Mouse (Mus musculus) embryonic facial prominence, embryonic 11.5 days (tissue): Measurements from ENCODE around the gene Il6ra. TPM values are rescaled to one million over a fixed set of nuclear protein-coding genes. Genes with fewer than 3 reads are reported as not detected.

ENCODE experiments used
- ATAC-seq: fragments of 200-750 bp; cut with Nextera tagmentation; replicated peaks from 2 replicates; pipeline ENCODE4 v1.8.0; 2017; ENCODE audit warnings: low read depth; ENCODE audit not compliant: insufficient number of reproducible peaks, low FRiP score, low TSS enrichment
- DNase-seq: peaks from one replicate; pipeline ENCODE4 v3.0.0-alpha.2; 2015; ENCODE audit warnings: low spot score
- H3K27ac ChIP-seq: fragments of 300-500 bp; sonication (generic); replicated peaks from 2 replicates; pipeline ENCODE4 v1.5.1; 2014; ENCODE audit warnings: mild to moderate bottlenecking, low read depth, low read length, control low read depth
- H3K27me3 ChIP-seq: fragments of 300-500 bp; sonication (generic); 2 replicates; pipeline ENCODE4 v1.6.1; 2014; ENCODE audit warnings: mild to moderate bottlenecking, low read length, moderate library complexity, mixed read lengths; ENCODE audit not compliant: control insufficient read depth, insufficient read depth
- H3K36me3 ChIP-seq: fragments of 300-500 bp; sonication (generic); replicated peaks from 2 replicates; pipeline ENCODE4 v1.6.1; 2014; ENCODE audit warnings: low read depth, mild to moderate bottlenecking, low read length, moderate library complexity, mixed read lengths; ENCODE audit not compliant: control insufficient read depth, insufficient read depth
- H3K4me1 ChIP-seq: fragments of 300-500 bp; sonication (generic); 2 replicates; pipeline ENCODE4 v1.6.1; 2014; ENCODE audit warnings: low read length, mixed read lengths; ENCODE audit not compliant: control insufficient read depth, insufficient read depth
- H3K4me2 ChIP-seq: fragments of 300-500 bp; sonication (generic); 2 replicates; pipeline ENCODE4 v1.6.1; 2014; ENCODE audit warnings: low read depth, mild to moderate bottlenecking, control low read depth, low read length, moderate library complexity
- H3K4me3 ChIP-seq: fragments of 300-500 bp; sonication (generic); 2 replicates; pipeline ENCODE4 v1.5.1; 2014; ENCODE audit warnings: low read depth, low read length, control low read depth
- H3K9ac ChIP-seq: fragments of 300-500 bp; sonication (generic); replicated peaks from 2 replicates; pipeline ENCODE4 v1.6.1; 2014; ENCODE audit warnings: mild to moderate bottlenecking, control low read depth, low read length
- H3K9me3 ChIP-seq: fragments of 300-500 bp; sonication (generic); replicated peaks from 2 replicates; pipeline ENCODE4 v1.6.1; 2016; ENCODE audit warnings: mild to moderate bottlenecking, low read length, inconsistent platforms, mixed read lengths; ENCODE audit not compliant: control insufficient read depth
- WGBS: fragments of 180-500 bp; shearing (Covaris S2); extraction: QIAGEN DNeasy Blood & Tissue Kit; methylation state at CpG from one replicate; pipeline ENCODE4 v1.1.7; 2014; 5-methylcytosine and 5-hydroxymethylcytosine counted together
- polyA plus RNA-seq: library from polyadenylated mRNA; unstranded; fragments of >200 nt; fragmentation: Nextera tagmentation; extraction: Ambion mirVana; gene quantifications from 2 replicates; pipeline ENCODE4 v1.2.1, GENCODE M21; 2014

The Il6ra gene
- polyA plus RNA-seq, 1 experiment from 2014 or later: 0.21 TPM

DNA sequence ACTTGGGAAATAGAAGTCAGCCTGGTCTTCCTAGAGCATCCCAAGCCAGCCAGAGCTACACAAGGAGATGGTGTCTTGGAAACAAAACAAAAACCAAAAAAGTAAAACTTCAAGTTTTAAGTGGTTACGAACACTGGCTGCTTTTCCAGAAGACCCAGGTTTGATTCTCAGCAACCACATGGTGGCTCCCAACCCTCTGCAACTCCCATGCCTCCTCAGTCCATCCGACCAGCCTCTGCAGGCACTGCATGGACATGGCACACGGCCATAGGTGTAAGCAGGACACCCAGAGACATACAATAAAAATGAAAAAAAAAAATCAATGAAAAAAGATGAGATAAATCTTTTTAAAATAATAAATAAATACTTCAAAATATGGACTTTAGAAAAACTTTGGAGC, 33.7 kb downstream of the Il6ra start:
- Histone ChIP-seq H3K27me3 (no peaks in the 10 kb centered on the region), H3K27ac (no peak overlapping the region), H3K9ac (no peak overlapping the region), H3K36me3 (no peaks in the 10 kb centered on the region), H3K4me2 (no peak overlapping the region), H3K4me1 (no peaks in the 10 kb centered on the region), H3K4me3 (no peak overlapping the region), H3K9me3 (no peaks in the 10 kb centered on the region)
- 75% methylated on average over 3 of the region's 3 CpGs for WGBS
- DNase-seq (no peak), ATAC-seq (no peak)

DNA sequence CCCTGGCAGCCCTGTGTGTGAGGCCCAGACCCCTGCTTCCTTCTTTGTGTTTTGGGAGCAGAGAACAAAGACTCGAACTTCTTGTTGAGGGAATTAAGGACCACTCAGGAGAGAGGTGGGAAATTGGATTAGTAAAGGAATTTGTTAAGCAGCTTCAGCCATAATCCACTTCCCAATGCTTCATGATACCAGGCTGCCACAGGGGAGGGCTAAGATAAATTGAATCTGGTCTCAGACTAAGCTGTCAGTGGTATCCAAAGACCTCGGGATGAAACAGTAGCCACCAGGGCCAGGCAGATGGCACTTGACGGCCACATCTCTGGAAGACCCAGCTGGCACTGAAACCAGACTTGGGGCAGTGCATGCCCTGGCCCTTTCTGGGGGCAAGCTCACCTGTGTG, 34.5 kb downstream of the Il6ra start:
- 29% methylated on average over 3 of the region's 3 CpGs for WGBS
- H3K4me1 ChIP-seq: no peaks in the 10 kb centered on the region
- no peak for ATAC-seq
- no peak for DNase-seq
- H3K27ac ChIP-seq: no peak overlapping the region
- no peaks in the 10 kb centered on the region for H3K27me3 ChIP-seq
- no peak overlapping the region for H3K9ac ChIP-seq
- H3K4me3 ChIP-seq: no peak overlapping the region
- H3K36me3 ChIP-seq: no peaks in the 10 kb centered on the region
- no peak overlapping the region for H3K4me2 ChIP-seq
- no peaks in the 10 kb centered on the region for H3K9me3 ChIP-seq

DNA sequence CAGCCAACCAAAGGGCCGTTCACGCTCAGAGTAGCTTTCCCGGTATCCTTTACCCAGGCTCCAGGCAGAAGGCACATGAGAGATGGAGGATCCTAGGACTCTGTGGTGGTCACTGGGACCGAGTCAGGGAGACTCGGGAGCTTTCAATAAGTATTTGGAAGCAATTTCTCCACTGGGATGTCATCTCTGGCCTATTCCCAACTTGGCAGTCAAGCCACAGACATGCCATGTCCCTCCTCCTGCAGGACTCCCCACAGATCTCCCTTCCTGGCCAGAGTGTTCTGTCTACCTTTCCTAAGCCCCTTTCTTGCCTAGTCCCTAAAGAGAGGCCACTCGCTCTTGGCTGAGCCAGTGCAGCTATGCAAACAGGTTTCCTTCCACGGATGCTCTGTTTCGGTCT, 35.9 kb downstream of the Il6ra start:
- Histone ChIP-seq H3K27me3 (no peaks in the 10 kb centered on the region), H3K9me3 (no peaks in the 10 kb centered on the region), H3K27ac (no peak overlapping the region), H3K4me3 (no peak overlapping the region), H3K4me1 (no peaks in the 10 kb centered on the region), H3K9ac (no peak overlapping the region), H3K36me3 (no peaks in the 10 kb centered on the region), H3K4me2 (no peak overlapping the region)
- WGBS: 78% methylated on average over 8 of the region's 8 CpGs
- no peak for DNase-seq
- ATAC-seq: no peak

DNA sequence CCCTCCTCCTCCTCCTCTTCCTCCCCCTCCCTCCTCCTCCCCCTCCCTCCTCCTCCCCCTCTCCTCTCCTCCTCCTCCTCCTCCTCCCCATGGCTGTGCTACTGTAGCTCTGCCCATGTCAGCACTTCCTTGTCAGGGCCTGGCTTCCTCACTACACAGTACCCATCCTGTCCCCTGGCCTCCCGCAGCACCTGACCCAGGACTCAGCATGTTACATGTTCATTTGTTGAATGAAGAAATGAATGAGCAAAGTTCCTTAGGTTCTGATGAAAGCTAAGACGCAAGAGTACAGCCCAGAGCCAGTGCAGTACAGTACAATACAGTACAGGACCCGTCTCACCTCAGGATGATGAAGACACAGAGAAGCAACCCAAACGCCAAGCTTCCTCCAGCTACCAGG, 36.5 kb downstream of the Il6ra start:
- H3K9me3 ChIP-seq: no peaks in the 10 kb centered on the region
- ATAC-seq (no peak), DNase-seq (no peak)
- no peak overlapping the region for H3K4me2 ChIP-seq
- H3K4me3 ChIP-seq: no peak overlapping the region
- H3K27ac ChIP-seq: no peak overlapping the region
- H3K9ac ChIP-seq: no peak overlapping the region
- no peaks in the 10 kb centered on the region for H3K36me3 ChIP-seq
- 68% methylated on average over 4 of the region's 4 CpGs for WGBS
- no peaks in the 10 kb centered on the region for H3K4me1 ChIP-seq
- no peaks in the 10 kb centered on the region for H3K27me3 ChIP-seq

DNA sequence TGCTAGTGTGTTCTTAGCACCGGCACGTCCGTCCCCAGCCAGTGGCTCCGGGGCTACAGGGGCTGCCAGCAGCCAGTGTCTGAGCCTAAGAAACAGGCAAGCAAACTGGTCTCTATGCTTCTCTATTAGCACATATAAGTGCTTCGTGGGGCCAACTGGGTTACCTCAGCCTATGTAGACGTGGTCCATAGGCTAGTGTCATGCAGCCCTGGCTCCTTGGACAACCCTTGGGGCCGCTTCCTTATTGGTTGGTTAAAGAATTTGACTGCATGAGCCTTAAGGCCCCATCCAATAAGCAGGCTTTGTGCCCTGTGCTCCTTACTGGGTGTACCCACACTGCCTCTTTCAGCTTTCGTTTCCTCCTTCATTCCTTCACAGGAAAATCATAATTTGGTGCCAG, 37.2 kb downstream of the Il6ra start:
- Histone ChIP-seq H3K36me3 (no peaks in the 10 kb centered on the region), H3K4me3 (no peak overlapping the region), H3K9me3 (no peaks in the 10 kb centered on the region), H3K4me1 (no peaks in the 10 kb centered on the region), H3K4me2 (no peak overlapping the region), H3K27me3 (no peaks in the 10 kb centered on the region), H3K27ac (no peak overlapping the region), H3K9ac (no peak overlapping the region)
- no peak for ATAC-seq
- WGBS: 78% methylated on average over 8 of the region's 8 CpGs
- DNase-seq: no peak

DNA sequence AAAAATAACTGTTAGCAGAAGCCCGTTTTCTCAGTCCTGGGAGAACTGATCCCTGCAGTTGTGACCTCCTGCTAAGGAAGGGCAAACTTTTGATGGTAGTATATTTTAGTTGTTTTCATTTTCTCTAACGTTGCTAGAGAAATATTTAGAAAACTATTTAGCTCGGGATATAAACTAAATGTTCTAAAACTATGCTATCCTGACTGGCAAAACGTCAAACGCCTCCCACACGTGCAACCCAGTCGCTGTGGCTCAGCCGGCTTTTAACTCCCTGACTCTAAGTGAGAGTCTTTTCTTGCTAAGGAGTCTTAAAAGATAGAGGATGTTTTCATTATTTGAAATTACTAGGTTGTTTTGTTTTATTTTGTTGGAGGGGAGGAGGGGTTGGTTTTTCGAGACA, 38.0 kb downstream of the Il6ra start:
- Histone ChIP-seq H3K4me1 (no peaks in the 10 kb centered on the region), H3K27me3 (no peaks in the 10 kb centered on the region)
- ATAC-seq: no peak

DNA sequence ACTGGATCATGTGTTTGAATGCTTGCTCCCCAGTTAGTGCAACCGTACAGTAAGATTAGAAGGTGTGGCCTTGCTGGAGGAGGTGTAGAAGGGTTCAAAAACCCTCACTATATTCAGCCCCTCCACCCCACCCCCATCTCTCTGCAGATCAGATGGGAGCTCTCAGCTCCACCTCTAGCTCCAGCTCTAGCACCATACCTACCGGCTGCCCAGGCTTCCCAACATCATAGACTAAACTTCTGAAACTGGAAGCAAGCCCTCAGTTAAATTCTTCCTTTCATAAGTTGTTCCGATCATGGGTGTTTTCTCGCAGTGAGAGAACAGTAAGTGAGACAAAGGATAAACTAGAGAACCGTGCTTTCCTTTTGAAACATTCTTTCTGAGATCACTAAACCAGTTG, 38.9 kb downstream of the Il6ra start:
- Histone ChIP-seq H3K27ac (no peak overlapping the region), H3K4me1 (no peaks in the 10 kb centered on the region), H3K9me3 (no peaks in the 10 kb centered on the region), H3K36me3 (no peaks in the 10 kb centered on the region), H3K27me3 (no peaks in the 10 kb centered on the region), H3K4me2 (no peak overlapping the region), H3K9ac (no peak overlapping the region), H3K4me3 (no peak overlapping the region)
- no peak for DNase-seq
- no peak for ATAC-seq
- 95% methylated on average over 5 of the region's 5 CpGs for WGBS

More for the DNA sequence above, 38.0 kb downstream of the Il6ra start:
- DNase-seq: no peak
- Histone ChIP-seq H3K9ac (no peak overlapping the region), H3K27ac (no peak overlapping the region), H3K4me2 (no peak overlapping the region), H3K4me3 (no peak overlapping the region), H3K36me3 (no peaks in the 10 kb centered on the region), H3K9me3 (no peaks in the 10 kb centered on the region)
- WGBS: 82% methylated on average over 9 of the region's 9 CpGs

DNA sequence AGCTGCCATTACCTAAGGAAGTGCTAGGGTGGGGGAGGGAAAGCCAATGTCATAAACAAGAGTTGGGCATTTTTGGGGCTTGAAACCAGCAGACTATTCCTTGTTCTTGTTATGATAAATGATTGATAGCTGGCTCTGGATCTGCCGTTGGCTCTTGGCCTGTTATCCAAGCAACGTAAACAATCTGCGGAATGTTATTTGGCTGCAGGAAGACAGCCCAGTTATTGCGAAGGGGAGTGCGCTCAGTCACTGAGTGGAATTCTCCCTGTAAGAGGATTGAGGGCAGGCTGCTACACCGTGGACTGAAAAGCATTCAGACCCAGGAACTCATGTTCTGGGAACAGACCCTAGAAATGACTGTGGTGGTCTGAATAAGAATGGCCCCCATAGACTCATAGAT, 40.3 kb downstream of the Il6ra start:
- DNase-seq (no peak), ATAC-seq (no peak)
- WGBS: 84% methylated on average over 6 of the region's 6 CpGs
- no peak overlapping the region for H3K9ac ChIP-seq
- no peaks in the 10 kb centered on the region for H3K9me3 ChIP-seq
- H3K4me1 ChIP-seq: no peaks in the 10 kb centered on the region
- no peak overlapping the region for H3K27ac ChIP-seq
- H3K4me3 ChIP-seq: no peak overlapping the region
- no peaks in the 10 kb centered on the region for H3K36me3 ChIP-seq
- H3K4me2 ChIP-seq: no peak overlapping the region
- no peaks in the 10 kb centered on the region for H3K27me3 ChIP-seq

DNA sequence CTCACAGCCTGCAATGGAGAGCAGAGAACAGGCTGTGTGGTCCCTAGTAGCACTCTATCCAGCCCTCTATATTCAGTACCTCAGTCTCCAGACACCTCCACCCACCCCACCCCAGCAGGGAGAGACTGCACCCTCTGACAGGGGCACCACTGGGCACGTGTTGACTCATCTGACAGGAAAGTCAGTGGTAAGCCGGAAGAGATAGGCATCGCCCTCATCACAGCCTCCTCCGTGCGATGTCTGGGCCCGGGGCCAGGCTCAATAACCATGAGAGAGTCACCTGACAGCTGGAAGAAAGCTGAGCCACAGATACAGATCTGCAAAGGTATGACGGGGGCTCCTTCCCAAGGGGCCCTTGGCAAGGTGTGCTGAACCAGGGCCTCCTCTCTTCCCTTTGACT, 40.8 kb downstream of the Il6ra start:
- ATAC-seq: no peak
- DNase-seq: no peak

More for the DNA sequence above, 40.8 kb downstream of the Il6ra start:
- H3K4me1 ChIP-seq: no peaks in the 10 kb centered on the region
- H3K27ac ChIP-seq: no peak overlapping the region
- H3K4me2 ChIP-seq: no peak overlapping the region
- H3K27me3 ChIP-seq: no peaks in the 10 kb centered on the region
- H3K9me3 ChIP-seq: no peaks in the 10 kb centered on the region
- WGBS: 91% methylated on average over 7 of the region's 7 CpGs
- H3K36me3 ChIP-seq: no peaks in the 10 kb centered on the region
- H3K4me3 ChIP-seq: no peak overlapping the region
- no peak overlapping the region for H3K9ac ChIP-seq
